Mouse (Mus musculus) brain, embryonic 14.5 days (tissue): ENCODE measurements around the gene Krt36.

Experiments
- CTCF ChIP-seq: fragments of 200-500 bp; IDR thresholded peaks from 2 replicates; pipeline ENCODE4 v1.5.1; 2012; ENCODE audit warnings: inconsistent platforms, mild to moderate bottlenecking, moderate library complexity, borderline replicate concordance; ENCODE audit not compliant: insufficient read depth, insufficient read length; ENCODE audit errors: extremely low read depth
- POLR2A ChIP-seq: fragments of 200-500 bp; IDR thresholded peaks from 2 replicates; pipeline ENCODE4 v1.6.1; 2012; ENCODE audit warnings: mild to moderate bottlenecking, inconsistent platforms, borderline replicate concordance; ENCODE audit not compliant: poor library complexity, insufficient read depth, insufficient read length, severe bottlenecking; ENCODE audit errors: extremely low read depth

- TF ChIP-seq CTCF (no peak), POLR2A (no peak)
Measured at GRCm38 (mm10) chr11:100100391-100100790, 5.0 kb downstream of the Krt36 start.
